Comparison of ENCODE assay signal across 16 mouse cellular contexts in genomic region chr13:102842715-102843114, GRCm38 (mm10).
DNase-seq lines count a peak whose midpoint lies in the region; ATAC-seq and TF ChIP-seq lines count a peak whose summit lies in the region.
"Had no signal": no experiment of that assay in that cellular context is flagged by ENCODE, and none has a peak within 500 bp of the region (broad histone marks: within the 10 kb centered on the region; RNA-seq: fewer than 3 reads in every experiment).

No protein-coding gene starts in this region.

- H3K4me3 ChIP-seq in forebrain, embryonic 10.5 days, result no peak overlapping the region
- no peak overlapping the region for H3K4me3 ChIP-seq in forebrain, postnatal 0 days (ENCODE audit: low read depth, low read length)
- H3K4me3 ChIP-seq in heart, postnatal 0 days (ENCODE audit: low read depth, low read length), result no peak overlapping the region
- H3K4me3 ChIP-seq in midbrain, embryonic 13.5 days (replicated peaks), result no peak overlapping the region
- no peak overlapping the region for H3K4me3 ChIP-seq in midbrain, embryonic 15.5 days
- H3K4me3 ChIP-seq in forebrain, embryonic 15.5 days, result no peak overlapping the region
- H3K4me3 ChIP-seq: hindbrain, embryonic 12.5 days; lung, embryonic 15.5 days had no signal

- intact Hi-C loops in heart, postnatal 10 days (cut with DNase I), result no loop called here

- H3K4me1 ChIP-seq in forebrain, embryonic 10.5 days, result peaks cover 42% of the 10 kb centered on the region
- H3K4me1 ChIP-seq in forebrain, postnatal 0 days (ENCODE audit: insufficient read depth), result no peaks in the 10 kb centered on the region
- peaks cover 16% of the 10 kb centered on the region for H3K4me1 ChIP-seq in heart, postnatal 0 days (ENCODE audit: control insufficient read depth, insufficient read depth)
- H3K4me1 ChIP-seq in midbrain, embryonic 13.5 days (replicated peaks), result peaks cover 23% of the 10 kb centered on the region
- H3K4me1 ChIP-seq in midbrain, embryonic 15.5 days, result 0 out of 2 replicates have a peak, but pooled peaks cover 5% of the 10 kb centered on the region
- peaks cover 10% of the 10 kb centered on the region for H3K4me1 ChIP-seq in forebrain, embryonic 15.5 days

- DNase-seq in forebrain, embryonic 10.5 days (ENCODE audit: extremely low spot score, low spot score), result no peak
- DNase-seq in forebrain, postnatal 0 days, result no peak
- no peak for DNase-seq in heart, postnatal 0 days (ENCODE audit: low spot score)
- no peak for DNase-seq in heart, postnatal 10 days
- no peak for DNase-seq in layer of hippocampus, postnatal 25 days (ENCODE audit: extremely low spot score in 1 of 2, low spot score in 1 of 2)
- DNase-seq: cerebellum, adult 11-12 months; gastrocnemius, postnatal 25 days; layer of hippocampus, adult 9-11 months; right cerebral cortex, postnatal 14 days; thymus, postnatal 36 days had no signal

- no peak for TF ChIP-seq EP300 in heart, postnatal 0 days (IDR thresholded peaks at IDR 0.05; ENCODE audit: low read depth)

- 74% methylated on average over 2 of the region's 2 CpGs for WGBS in forebrain, embryonic 10.5 days
- 52% methylated on average over 2 of the region's 2 CpGs for WGBS in forebrain, postnatal 0 days
- WGBS in heart, postnatal 0 days, result 69% methylated on average over 2 of the region's 2 CpGs
- 38% methylated on average over 2 of the region's 2 CpGs for WGBS in midbrain, embryonic 13.5 days
- 19% methylated on average over 2 of the region's 2 CpGs for WGBS in midbrain, embryonic 15.5 days
- 55% methylated on average over 2 of the region's 2 CpGs for WGBS in forebrain, embryonic 15.5 days

- ATAC-seq in forebrain, postnatal 0 days, result no peak
- ATAC-seq in heart, postnatal 0 days (ENCODE audit: insufficient read depth, low read depth), result no peak
- ATAC-seq in midbrain, embryonic 13.5 days, result peak; percentile 45
- no peak for ATAC-seq in midbrain, embryonic 15.5 days (replicated peaks)
- 0 out of 2 replicates have a peak, but pooled peaks have one; percentile 6 for ATAC-seq in forebrain, embryonic 15.5 days (replicated peaks)
- ATAC-seq: Patski had no signal

- no peak overlapping the region for H3K9ac ChIP-seq in forebrain, postnatal 0 days
- H3K9ac ChIP-seq in heart, postnatal 0 days (replicated peaks; ENCODE audit: low read depth, low read length), result no peak overlapping the region
- no peak overlapping the region for H3K9ac ChIP-seq in midbrain, embryonic 13.5 days (replicated peaks)
- no peak overlapping the region for H3K9ac ChIP-seq in midbrain, embryonic 15.5 days
- no peak overlapping the region for H3K9ac ChIP-seq in forebrain, embryonic 15.5 days (replicated peaks)
- H3K9ac ChIP-seq: hindbrain, embryonic 12.5 days; lung, embryonic 15.5 days had no signal

- no peaks in the 10 kb centered on the region for H3K9me3 ChIP-seq in forebrain, embryonic 10.5 days
- H3K9me3 ChIP-seq in forebrain, postnatal 0 days (ENCODE audit: low read length), result no peaks in the 10 kb centered on the region
- H3K9me3 ChIP-seq in heart, postnatal 0 days (replicated peaks; ENCODE audit: control insufficient read depth, low read length), result no peaks in the 10 kb centered on the region
- H3K9me3 ChIP-seq in midbrain, embryonic 13.5 days, result no peaks in the 10 kb centered on the region
- H3K9me3 ChIP-seq in midbrain, embryonic 15.5 days, result no peaks in the 10 kb centered on the region
- no peaks in the 10 kb centered on the region for H3K9me3 ChIP-seq in forebrain, embryonic 15.5 days
- H3K9me3 ChIP-seq: hindbrain, embryonic 12.5 days; lung, embryonic 15.5 days had no signal

- no peak overlapping the region for H3K4me2 ChIP-seq in forebrain, postnatal 0 days (ENCODE audit: low read depth)
- peak overlapping the region; percentile 17; the same call in 1 of the 2 replicates for H3K4me2 ChIP-seq in heart, postnatal 0 days (ENCODE audit: low read depth, low read length)
- H3K4me2 ChIP-seq in midbrain, embryonic 13.5 days (replicated peaks), result no peak overlapping the region
- no peak overlapping the region for H3K4me2 ChIP-seq in midbrain, embryonic 15.5 days
- H3K4me2 ChIP-seq in forebrain, embryonic 15.5 days (replicated peaks), result no peak overlapping the region
- H3K4me2 ChIP-seq: hindbrain, embryonic 12.5 days; lung, embryonic 15.5 days had no signal

- H3K27ac ChIP-seq in forebrain, embryonic 10.5 days, result peak overlapping the region; percentile 54
- no peak overlapping the region for H3K27ac ChIP-seq in forebrain, postnatal 0 days (ENCODE audit: low read depth, low read length)
- 0 out of 2 replicates have a peak overlapping the region, but pooled peaks have one; percentile 22 for H3K27ac ChIP-seq in heart, postnatal 0 days (ENCODE audit: low read depth)
- H3K27ac ChIP-seq in midbrain, embryonic 13.5 days, result peak overlapping the region; percentile 31; the same call in 1 of the 2 replicates
- H3K27ac ChIP-seq in midbrain, embryonic 15.5 days, result no peak overlapping the region
- no peak overlapping the region for H3K27ac ChIP-seq in forebrain, embryonic 15.5 days (replicated peaks)
- H3K27ac ChIP-seq: hindbrain, embryonic 12.5 days; lung, embryonic 15.5 days had no signal

- peaks cover 5% of the 10 kb centered on the region; the same call in 1 of the 2 replicates for H3K36me3 ChIP-seq in forebrain, embryonic 10.5 days (replicated peaks)
- no peaks in the 10 kb centered on the region for H3K36me3 ChIP-seq in forebrain, postnatal 0 days (ENCODE audit: insufficient read depth)
- H3K36me3 ChIP-seq in heart, postnatal 0 days (replicated peaks; ENCODE audit: control insufficient read depth, insufficient read depth, low read length), result 0 out of 2 replicates have a peak, but pooled peaks cover 3% of the 10 kb centered on the region
- no peaks in the 10 kb centered on the region for H3K36me3 ChIP-seq in midbrain, embryonic 13.5 days
- H3K36me3 ChIP-seq in midbrain, embryonic 15.5 days (replicated peaks), result no peaks in the 10 kb centered on the region
- no peaks in the 10 kb centered on the region for H3K36me3 ChIP-seq in forebrain, embryonic 15.5 days
- H3K36me3 ChIP-seq: hindbrain, embryonic 12.5 days; lung, embryonic 15.5 days had no signal

- TF ChIP-seq CTCF in forebrain, postnatal 0 days (IDR thresholded peaks at IDR 0.05; ENCODE audit: low read depth), result no peak
- no peak for TF ChIP-seq CTCF in heart, postnatal 0 days (IDR thresholded peaks at IDR 0.05; ENCODE audit: low read depth)

- H3K27me3 ChIP-seq in forebrain, embryonic 10.5 days (ENCODE audit: poor library complexity, severe bottlenecking), result no peaks in the 10 kb centered on the region
- H3K27me3 ChIP-seq in forebrain, postnatal 0 days (ENCODE audit: insufficient read depth, low read length), result no peaks in the 10 kb centered on the region
- H3K27me3 ChIP-seq in heart, postnatal 0 days (ENCODE audit: control insufficient read depth, insufficient read depth, low read length), result no peaks in the 10 kb centered on the region
- no peaks in the 10 kb centered on the region for H3K27me3 ChIP-seq in midbrain, embryonic 13.5 days
- no peaks in the 10 kb centered on the region for H3K27me3 ChIP-seq in midbrain, embryonic 15.5 days (replicated peaks)
- H3K27me3 ChIP-seq in forebrain, embryonic 15.5 days, result no peaks in the 10 kb centered on the region
- H3K27me3 ChIP-seq: hindbrain, embryonic 12.5 days; lung, embryonic 15.5 days; Patski had no signal

Comparison
In these comparisons a context has a peak if more than half of its experiments do, and no peak if none do; other contexts are left out.
1. H3K27ac ChIP-seq: peak in forebrain, embryonic 10.5 days (single experiment), heart, postnatal 0 days (single experiment) and midbrain, embryonic 13.5 days (single experiment); none in forebrain, postnatal 0 days (single experiment), midbrain, embryonic 15.5 days (single experiment) and forebrain, embryonic 15.5 days (single experiment).
2. ATAC-seq: peak in midbrain, embryonic 13.5 days (single experiment) and forebrain, embryonic 15.5 days (single experiment); none in forebrain, postnatal 0 days (single experiment), heart, postnatal 0 days (single experiment) and midbrain, embryonic 15.5 days (single experiment).